Comparison of ENCODE assay signal across 16 mouse cellular contexts in genomic region chr4:138771970-138772369, GRCm38 (mm10). TPM values are rescaled to one million over a fixed set of nuclear protein-coding genes. Genes with fewer than 3 reads are reported as not detected.
"Had no signal": no experiment of that assay in that cellular context is flagged by ENCODE, and none has a peak within 500 bp of the region (broad histone marks: within the 10 kb centered on the region; RNA-seq: fewer than 3 reads in every experiment).

No protein-coding gene starts in this region.

- H3K36me3 ChIP-seq: hindbrain, embryonic 15.5 days; limb, embryonic 12.5 days; liver, embryonic 13.5 days; midbrain, embryonic 15.5 days; neural tube, embryonic 12.5 days had no signal

- H3K9me3 ChIP-seq: hindbrain, embryonic 15.5 days; limb, embryonic 12.5 days; liver, embryonic 13.5 days; midbrain, embryonic 15.5 days; neural tube, embryonic 12.5 days had no signal

- H3K4me2 ChIP-seq: hindbrain, embryonic 15.5 days; limb, embryonic 12.5 days; liver, embryonic 13.5 days; midbrain, embryonic 11.5 days; midbrain, embryonic 15.5 days; neural tube, embryonic 12.5 days had no signal

- H3K4me3 ChIP-seq: hindbrain, embryonic 15.5 days; layer of hippocampus, adult 2 months; limb, embryonic 12.5 days; liver, embryonic 13.5 days; midbrain, embryonic 15.5 days; neural tube, embryonic 12.5 days had no signal

- H3K27me3 ChIP-seq: hindbrain, embryonic 15.5 days; liver, embryonic 13.5 days; midbrain, embryonic 15.5 days; neural tube, embryonic 12.5 days had no signal

- H3K9ac ChIP-seq: hindbrain, embryonic 15.5 days; limb, embryonic 12.5 days; liver, embryonic 13.5 days; midbrain, embryonic 15.5 days; neural tube, embryonic 12.5 days had no signal

- H3K27ac ChIP-seq: hindbrain, embryonic 15.5 days; layer of hippocampus, adult 2 months; limb, embryonic 12.5 days; liver, embryonic 13.5 days; midbrain, embryonic 15.5 days; neural tube, embryonic 12.5 days had no signal

- ATAC-seq: midbrain, embryonic 15.5 days had no signal

- H3K4me1 ChIP-seq: hindbrain, embryonic 15.5 days; limb, embryonic 12.5 days; liver, embryonic 13.5 days; midbrain, embryonic 15.5 days; neural tube, embryonic 12.5 days had no signal

- DNase-seq: kidney, postnatal 10 days; liver; liver, embryonic 13.5 days; lung, adult 18-20 months; lung, postnatal 36 days; spleen, adult 18-20 months; thymus, adult 2 months; thymus, postnatal 25 days had no signal

RNA-seq across cellular contexts. Expression of gene Pla2g2d, which starts 3.6 kb away (rescaled TPM):
- polyA plus RNA-seq: limb, embryonic 12.5 days; liver, embryonic 13.5 days; lung, embryonic 16.5 days had no signal

RNA-seq across cellular contexts. Expression of gene Pla2g2f, which starts 14.5 kb away (rescaled TPM):
- polyA plus RNA-seq: liver, embryonic 13.5 days; lung, embryonic 16.5 days; urinary bladder, adult 2 months had no signal

RNA-seq across cellular contexts. Expression of gene Pla2g2c, which starts 47.4 kb away (rescaled TPM):
- polyA plus RNA-seq: liver, embryonic 13.5 days; thymus, adult 2 months; urinary bladder, adult 2 months had no signal
